Mouse (Mus musculus) lung, adult 2 months (tissue): ENCODE measurements around the gene Nutf2-ps1.

ENCODE experiments used
- CTCF ChIP-seq: fragments of 200-500 bp; IDR thresholded peaks from 2 replicates; pipeline ENCODE4 v1.5.1; 2011; ENCODE audit warnings: mild to moderate bottlenecking, low read length, control low read depth; ENCODE audit not compliant: insufficient read depth
- POLR2A ChIP-seq: fragments of 200-500 bp; IDR thresholded peaks from 2 replicates; pipeline ENCODE4 v1.6.1; 2011; ENCODE audit warnings: low read depth, mild to moderate bottlenecking, control low read depth, low read length, borderline replicate concordance; ENCODE audit errors: extremely low read depth

GRCm38 (mm10) chr19:53599757-53600539 lies 11.1 kb upstream of the Nutf2-ps1 start, which contains the start of gene Smc3:
- TF ChIP-seq CTCF, result peak; percentile 87
- peak; percentile 97 for TF ChIP-seq POLR2A
